Mouse (Mus musculus) heart, embryonic 14.5 days (tissue): ENCODE data around the gene Cdh1. TPM values are rescaled to one million over a fixed set of nuclear protein-coding genes. Genes with fewer than 3 reads are reported as not detected.

Experiments used
- ATAC-seq: fragments of 200-750 bp; cut with Nextera tagmentation; 2 replicates; pipeline ENCODE4 v1.8.0; 2017; ENCODE audit warnings: low read depth, moderate TSS enrichment; ENCODE audit not compliant: insufficient number of reproducible peaks, insufficient read depth, low FRiP score
- H3K27ac ChIP-seq, 2 experiments: fragments of 200-500 bp in 1 of 2; fragments of 300-500 bp in 1 of 2; sonication (generic) in 1 of 2; replicated peaks in 1 of 2; 2 replicates each; pipeline ENCODE4 v1.5.1; 2012 to 2014; ENCODE audit warnings: low read depth in 2 of 2, low read length in 2 of 2, control low read depth in 1 of 2, mild to moderate bottlenecking in 1 of 2, mixed read lengths in 1 of 2; ENCODE audit not compliant: control insufficient read depth in 1 of 2, insufficient read depth in 1 of 2
- H3K27me3 ChIP-seq: fragments of 300-500 bp; sonication (generic); 2 replicates; pipeline ENCODE4 v1.6.1; 2014; ENCODE audit warnings: mild to moderate bottlenecking, low read length, control low read depth; ENCODE audit not compliant: control insufficient read depth, insufficient read depth
- H3K36me3 ChIP-seq: fragments of 300-500 bp; sonication (generic); 2 replicates; pipeline ENCODE4 v1.6.1; 2014; ENCODE audit warnings: mild to moderate bottlenecking, control low read depth, low read length, mixed read lengths; ENCODE audit not compliant: control insufficient read depth, insufficient read depth
- H3K4me1 ChIP-seq, 2 experiments: fragments of 200-500 bp in 1 of 2; fragments of 300-500 bp in 1 of 2; sonication (generic) in 1 of 2; 2 replicates each; pipeline ENCODE4 v1.6.1; 2012 to 2014; ENCODE audit warnings: low read length in 2 of 2, control low read depth in 1 of 2, mixed read lengths in 1 of 2; ENCODE audit not compliant: control insufficient read depth in 2 of 2, insufficient read depth in 2 of 2
- H3K4me2 ChIP-seq: fragments of 300-500 bp; sonication (generic); 2 replicates; pipeline ENCODE4 v1.6.1; 2014; ENCODE audit warnings: mild to moderate bottlenecking, low read length
- H3K4me3 ChIP-seq, 2 experiments: fragments of 200-500 bp in 1 of 2; fragments of 300-500 bp in 1 of 2; sonication (generic) in 1 of 2; 2 replicates each; pipeline ENCODE4 v1.5.1; 2012 to 2014; ENCODE audit warnings: low read length in 2 of 2, mild to moderate bottlenecking in 2 of 2, control low read depth in 1 of 2, low read depth in 1 of 2, moderate library complexity in 1 of 2; ENCODE audit not compliant: control insufficient read depth in 1 of 2, insufficient read depth in 1 of 2
- H3K9ac ChIP-seq: fragments of 300-500 bp; sonication (generic); 2 replicates; pipeline ENCODE4 v1.6.1; 2014; ENCODE audit warnings: mild to moderate bottlenecking, low read length
- H3K9me3 ChIP-seq: fragments of 300-500 bp; sonication (generic); 2 replicates; pipeline ENCODE4 v1.6.1; 2016; ENCODE audit warnings: low read length, control low read depth; ENCODE audit not compliant: control insufficient read depth
- WGBS: fragments of 180-500 bp; shearing (Covaris S2); extraction: QIAGEN DNeasy Blood & Tissue Kit; methylation state at CpG from one replicate; pipeline ENCODE4 v1.1.7; 2014; 5-methylcytosine and 5-hydroxymethylcytosine counted together
- polyA plus RNA-seq: library from polyadenylated mRNA; unstranded; fragments of >200 nt; fragmentation: Nextera tagmentation; extraction: Ambion mirVana; gene quantifications from 2 replicates; pipeline ENCODE4 v1.2.1, GENCODE M21; 2014

The Cdh1 gene
- polyA plus RNA-seq, 1 experiment from 2014 or later: 0.82 TPM

DNA sequence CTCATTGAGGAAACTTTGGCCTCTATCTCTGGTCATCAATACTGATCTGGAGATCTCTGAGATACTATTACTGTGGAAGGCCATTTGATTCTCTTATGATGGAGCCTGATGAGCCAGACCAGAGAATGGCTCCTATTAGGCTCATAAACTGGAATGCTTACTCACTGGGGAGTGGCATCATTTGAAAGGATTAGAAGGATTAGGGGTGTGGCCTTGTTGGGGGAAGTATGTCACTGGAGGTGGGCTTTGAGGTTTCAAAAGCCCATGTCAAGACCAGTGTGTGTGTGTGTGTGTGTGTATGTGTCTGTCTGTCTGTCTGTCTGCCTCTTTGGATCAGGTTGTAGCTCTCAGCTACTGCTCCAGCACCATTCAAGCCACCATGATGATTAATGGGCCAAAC is 20.8 kb downstream of the Cdh1 start:
- peaks cover 7 to 8% of the 10 kb centered on the region in 2 experiments for H3K4me1 ChIP-seq
- H3K36me3 ChIP-seq: no peaks in the 10 kb centered on the region
- 0 out of 2 replicates have a peak, but pooled peaks cover 3% of the 10 kb centered on the region for H3K9me3 ChIP-seq
- no peak for ATAC-seq
- H3K27me3 ChIP-seq: no peaks in the 10 kb centered on the region
- no peak overlapping the region for H3K9ac ChIP-seq
- no peak overlapping the region for H3K27ac ChIP-seq
- H3K4me2 ChIP-seq: no peak overlapping the region
- H3K4me3 ChIP-seq: no peak overlapping the region

GRCm38 (mm10) chr8:106624743-106625142 is 21.6 kb downstream of the Cdh1 start:
- Histone ChIP-seq H3K4me1 (peaks cover 2 to 3% of the 10 kb centered on the region in 2 experiments; a peak in 3 of 4 replicates), H3K9ac (no peak overlapping the region), H3K9me3 (0 out of 2 replicates have a peak, but pooled peaks cover 3% of the 10 kb centered on the region), H3K27me3 (no peaks in the 10 kb centered on the region), H3K4me3 (no peak overlapping the region), H3K4me2 (no peak overlapping the region), H3K27ac (no peak overlapping the region), H3K36me3 (no peaks in the 10 kb centered on the region)
- ATAC-seq: no peak
- 83% methylated on average over 3 of the region's 3 CpGs for WGBS

DNA sequence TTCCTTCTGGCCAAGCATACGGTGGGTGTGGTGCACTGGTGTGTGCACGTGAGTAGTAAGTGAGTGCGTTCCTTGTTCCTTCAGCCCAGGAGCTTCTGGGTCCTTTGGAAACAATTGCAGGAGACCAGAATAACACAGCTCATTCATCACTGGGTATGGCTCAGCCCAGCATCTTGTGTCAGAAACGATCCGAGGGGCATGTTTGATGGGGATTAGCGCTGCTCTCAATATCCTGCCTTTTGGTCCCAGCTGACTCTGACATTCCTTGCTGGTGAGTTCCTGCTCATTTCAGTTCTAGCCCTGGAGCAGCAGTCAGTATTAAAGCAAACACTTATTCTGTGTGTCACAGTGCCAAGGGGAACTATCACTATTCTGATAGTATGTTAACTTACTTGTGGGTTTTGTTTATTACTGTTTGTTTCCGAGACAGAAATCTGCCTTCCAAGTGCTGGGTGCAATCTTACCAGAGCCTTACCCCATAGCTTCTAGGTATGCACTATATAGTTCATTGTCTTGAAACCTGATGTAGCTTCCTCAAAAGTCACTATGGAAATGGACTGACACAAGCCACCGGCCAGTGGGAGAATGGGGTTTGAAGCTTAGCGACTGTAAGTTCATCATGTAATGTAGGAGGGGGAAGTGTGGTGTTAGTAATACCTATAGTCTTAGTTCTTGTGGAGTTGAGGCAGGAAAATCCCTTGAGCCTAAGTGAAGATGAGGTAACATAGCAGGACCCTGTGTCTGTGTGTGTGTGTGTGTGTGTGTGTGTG is 23.1 kb downstream of the Cdh1 start:
- 64% methylated on average over 9 of the region's 9 CpGs for WGBS
- H3K27me3 ChIP-seq: no peaks in the 10 kb centered on the region
- H3K27ac ChIP-seq: no peak overlapping the region
- H3K4me1 ChIP-seq: no peaks in the 10 kb centered on the region
- no peak overlapping the region for H3K4me2 ChIP-seq
- ATAC-seq: no peak
- no peak overlapping the region for H3K9ac ChIP-seq
- no peaks in the 10 kb centered on the region for H3K36me3 ChIP-seq
- H3K4me3 ChIP-seq: no peak overlapping the region
- 0 out of 2 replicates have a peak, but pooled peaks cover 3% of the 10 kb centered on the region for H3K9me3 ChIP-seq

GRCm38 (mm10) chr8:106628291-106628964 is 25.3 kb downstream of the Cdh1 start:
- no peak overlapping the region for H3K27ac ChIP-seq
- no peak overlapping the region for H3K4me2 ChIP-seq
- no peaks in the 10 kb centered on the region for H3K36me3 ChIP-seq
- no peaks in the 10 kb centered on the region; a peak in 1 of 4 replicates for H3K4me1 ChIP-seq
- 0 out of 2 replicates have a peak, but pooled peaks cover 9% of the 10 kb centered on the region for H3K27me3 ChIP-seq
- 81% methylated on average over 11 of the region's 11 CpGs for WGBS
- H3K4me3 ChIP-seq: no peak overlapping the region
- no peak for ATAC-seq
- H3K9ac ChIP-seq: no peak overlapping the region
- H3K9me3 ChIP-seq: 0 out of 2 replicates have a peak, but pooled peaks cover 3% of the 10 kb centered on the region

DNA sequence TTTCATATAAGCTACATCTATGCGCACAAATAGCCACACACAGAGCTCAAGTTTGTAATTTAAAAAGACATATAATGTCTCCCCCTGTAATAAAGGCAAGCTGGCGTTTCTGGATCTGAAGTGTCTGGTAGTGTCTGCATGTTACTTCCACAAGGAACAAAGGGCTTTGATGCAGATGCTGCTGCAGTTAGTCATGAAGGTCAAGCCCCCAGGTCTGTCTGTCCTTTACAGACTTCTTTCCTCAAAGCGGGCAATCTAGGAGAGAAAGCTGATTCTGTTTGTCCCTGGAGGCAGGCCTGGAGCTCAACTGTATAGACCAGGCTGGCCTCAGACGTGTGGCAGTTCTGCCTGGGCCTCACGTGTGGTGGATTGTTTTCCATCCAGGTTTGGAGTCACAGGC is 26.3 kb downstream of the Cdh1 start:
- Histone ChIP-seq H3K27me3 (0 out of 2 replicates have a peak, but pooled peaks cover 9% of the 10 kb centered on the region), H3K4me3 (no peak overlapping the region), H3K4me1 (no peaks in the 10 kb centered on the region; a peak in 1 of 4 replicates), H3K4me2 (no peak overlapping the region), H3K9me3 (no peaks in the 10 kb centered on the region), H3K9ac (no peak overlapping the region), H3K36me3 (no peaks in the 10 kb centered on the region), H3K27ac (no peak overlapping the region)
- WGBS: 81% methylated on average over 5 of the region's 5 CpGs
- no peak for ATAC-seq

GRCm38 (mm10) chr8:106631904-106632303 is 28.8 kb downstream of the Cdh1 start:
- no peak for ATAC-seq
- H3K27ac ChIP-seq: no peak overlapping the region
- WGBS: 52% methylated on average over 5 of the region's 5 CpGs

DNA sequence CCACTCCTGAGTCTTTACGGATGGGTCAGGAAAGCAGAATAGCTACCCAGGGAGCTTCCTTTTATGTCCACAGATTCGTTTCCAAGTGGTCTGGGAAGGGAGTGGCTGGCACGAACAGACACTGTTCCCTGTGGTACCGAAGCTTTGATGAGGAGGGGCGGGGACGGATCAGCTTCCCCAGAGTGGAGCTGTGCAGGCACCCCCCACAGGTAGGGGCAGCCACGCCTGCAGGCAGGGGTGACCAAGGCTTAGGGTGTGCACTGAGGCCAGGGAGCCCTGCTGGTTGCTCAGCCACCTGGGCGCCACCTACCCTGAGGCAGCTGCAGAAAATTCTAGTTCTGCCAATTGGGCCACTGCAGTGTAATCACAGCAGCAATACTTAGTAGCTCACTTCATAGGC is 29.5 kb downstream of the Cdh1 start:
- H3K27ac ChIP-seq: no peak overlapping the region

More at GRCm38 (mm10) chr8:106631904-106632303, 28.8 kb downstream of the Cdh1 start:
- no peaks in the 10 kb centered on the region for H3K9me3 ChIP-seq
- no peak overlapping the region for H3K9ac ChIP-seq
- no peaks in the 10 kb centered on the region; a peak in 1 of 4 replicates for H3K4me1 ChIP-seq
- H3K27me3 ChIP-seq: 0 out of 2 replicates have a peak, but pooled peaks cover 9% of the 10 kb centered on the region
- H3K4me2 ChIP-seq: no peak overlapping the region
- H3K4me3 ChIP-seq: no peak overlapping the region
- H3K36me3 ChIP-seq: no peaks in the 10 kb centered on the region

More for the DNA sequence above, 29.5 kb downstream of the Cdh1 start:
- 40% methylated on average over 8 of the region's 8 CpGs for WGBS
- Histone ChIP-seq H3K36me3 (no peaks in the 10 kb centered on the region), H3K4me2 (no peak overlapping the region), H3K9ac (no peak overlapping the region), H3K4me1 (no peaks in the 10 kb centered on the region; a peak in 1 of 4 replicates), H3K27me3 (0 out of 2 replicates have a peak, but pooled peaks cover 9% of the 10 kb centered on the region), H3K9me3 (no peaks in the 10 kb centered on the region), H3K4me3 (no peak overlapping the region)
- ATAC-seq: no peak
